Mouse (Mus musculus): ENCODE data around the gene Rhebl1.

The Rhebl1 gene

GRCm38 (mm10) chr15:98914903-98915302 lies 20.6 kb upstream of the Rhebl1 start:
- no peak for DNase-seq (ENCODE audit: low read depth, low spot score)

- no peak for DNase-seq (ENCODE audit: low read depth, low spot score)
Measured at GRCm38 (mm10) chr15:98904692-98905091, 10.4 kb upstream of the Rhebl1 start.

GRCm38 (mm10) chr15:98902600-98902999 lies 8.3 kb upstream of the Rhebl1 start:
- no peak for DNase-seq (ENCODE audit: low read depth, low spot score)

- no peak for DNase-seq (ENCODE audit: low read depth, low spot score)
Measured at GRCm38 (mm10) chr15:98901530-98901929, 7.2 kb upstream of the Rhebl1 start.

GRCm38 (mm10) chr15:98897928-98898800 lies 3.8 kb upstream of the Rhebl1 start, which contains the start of gene Dhh:
Gene Dhh (minus strand): TSS chr15:98898540.
- no peak for DNase-seq (ENCODE audit: low read depth, low spot score)

GRCm38 (mm10) chr15:98897495-98897894 lies 3.2 kb upstream of the Rhebl1 start:
- no peak for DNase-seq (ENCODE audit: low read depth, low spot score)

GRCm38 (mm10) chr15:98895635-98896589 lies 1.6 kb upstream of the Rhebl1 start:
- no peak for DNase-seq (ENCODE audit: low read depth, low spot score)

- no peak for DNase-seq (ENCODE audit: low read depth, low spot score)
Measured at GRCm38 (mm10) chr15:98894746-98895634, 650 bp upstream of the Rhebl1 start.

GRCm38 (mm10) chr15:98893036-98893435 lies 1.3 kb downstream of the Rhebl1 start:
- DNase-seq (ENCODE audit: low read depth, low spot score) = no peak

- DNase-seq (ENCODE audit: low read depth, low spot score) = peak; percentile 52
Measured at GRCm38 (mm10) chr15:98891907-98892606, 2.3 kb downstream of the Rhebl1 start.

GRCm38 (mm10) chr15:98891198-98891742 lies 3.1 kb downstream of the Rhebl1 start:
- DNase-seq (ENCODE audit: low read depth, low spot score) = no peak

GRCm38 (mm10) chr15:98887526-98887925 lies 6.8 kb downstream of the Rhebl1 start:
- no peak for DNase-seq (ENCODE audit: low read depth, low spot score)

GRCm38 (mm10) chr15:98886667-98887387 lies 7.5 kb downstream of the Rhebl1 start:
- DNase-seq (ENCODE audit: low read depth, low spot score) = no peak

GRCm38 (mm10) chr15:98884106-98884505 lies 10.2 kb downstream of the Rhebl1 start:
- DNase-seq (ENCODE audit: low read depth, low spot score) = no peak

- no peak for DNase-seq (ENCODE audit: low read depth, low spot score)
Measured at GRCm38 (mm10) chr15:98883661-98884060, 10.7 kb downstream of the Rhebl1 start.

GRCm38 (mm10) chr15:98881656-98882008 lies 12.7 kb downstream of the Rhebl1 start:
- no peak for DNase-seq (ENCODE audit: low read depth, low spot score)

GRCm38 (mm10) chr15:98880978-98881655 lies 13.2 kb downstream of the Rhebl1 start:
- DNase-seq (ENCODE audit: low read depth, low spot score) = peak; percentile 91

GRCm38 (mm10) chr15:98877331-98877730 lies 17.0 kb downstream of the Rhebl1 start:
- no peak for DNase-seq (ENCODE audit: low read depth, low spot score)

Data from brain, embryonic 18.5 days (tissue).